Mouse (Mus musculus): ENCODE results near the gene Ttc19.
"Not testable (repeated sequence)": the region's sequence is repeated elsewhere in the genome, so short reads cannot be mapped to it uniquely, and the experiment has no call there.

The Ttc19 gene

DNA sequence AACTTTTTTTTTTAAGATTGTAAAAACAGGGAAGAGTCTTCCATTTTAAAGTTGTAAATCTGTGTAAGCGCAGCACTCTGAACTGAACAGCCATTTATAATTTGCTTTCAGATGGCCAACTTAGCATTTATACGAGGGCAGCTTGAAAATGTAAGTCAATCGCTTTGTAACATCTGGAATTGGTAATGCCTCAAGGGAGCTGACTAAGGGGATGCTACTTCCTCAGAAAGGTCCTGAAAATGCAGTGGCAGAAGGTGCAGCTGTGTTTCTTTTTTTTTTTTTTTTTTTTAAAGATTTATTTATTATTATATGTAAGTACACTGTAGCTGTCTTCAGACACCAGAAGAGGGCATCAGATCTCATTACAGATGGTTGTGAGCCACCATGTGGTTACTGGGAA is 2.7 kb downstream of the Ttc19 start:
- DNase-seq (ENCODE audit: low spot score), result not testable (repeated sequence)

GRCm38 (mm10) chr11:62285020-62285419 is 3.7 kb downstream of the Ttc19 start:
- no peak for DNase-seq (ENCODE audit: low spot score)

GRCm38 (mm10) chr11:62287700-62288099 is 6.4 kb downstream of the Ttc19 start:
- no peak for DNase-seq (ENCODE audit: low spot score)

- no peak for DNase-seq (ENCODE audit: low spot score)
These were observed 12.8 kb downstream of the Ttc19 start for GRCm38 (mm10) chr11:62294121-62294520.

DNA sequence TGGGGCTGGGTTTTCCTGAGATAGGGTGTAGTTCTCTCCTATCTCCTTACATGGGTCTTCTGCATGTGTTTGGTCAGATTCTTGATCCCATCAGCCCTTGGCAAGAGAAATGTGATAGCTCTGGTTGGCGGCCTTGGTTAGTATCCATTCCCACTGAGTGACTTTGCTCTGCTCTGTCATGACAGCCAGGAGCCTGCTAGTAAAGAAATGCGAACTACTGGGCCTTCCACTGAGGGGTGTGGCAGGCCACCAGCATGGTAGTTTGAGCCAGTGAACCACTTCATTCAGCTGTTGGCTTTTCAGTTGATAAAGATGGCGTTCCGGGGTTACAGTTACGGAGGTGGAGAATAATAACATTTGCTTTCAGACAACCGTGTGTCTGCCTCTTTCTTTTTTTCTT is 17.6 kb downstream of the Ttc19 start:
- DNase-seq (ENCODE audit: low spot score), result no peak

DNA sequence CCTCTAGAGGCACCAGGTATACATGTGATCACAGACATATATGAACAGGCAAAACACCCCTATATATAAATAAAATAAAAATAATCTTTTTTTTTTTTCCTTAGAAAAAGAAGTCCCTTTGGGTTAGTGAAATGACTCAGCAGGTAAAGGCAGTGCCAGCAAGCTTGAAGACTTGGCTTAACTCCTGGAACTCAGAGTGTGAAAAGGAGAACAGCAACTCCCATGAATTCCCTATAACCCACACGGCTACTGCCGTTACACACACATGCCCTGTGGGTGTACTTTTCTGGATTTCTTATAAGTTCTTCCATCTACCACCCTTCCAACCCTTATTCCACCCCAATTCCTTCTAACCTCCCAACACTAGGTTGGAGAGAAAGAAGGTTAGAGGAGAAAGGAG is 24.6 kb downstream of the Ttc19 start:
- no peak for DNase-seq (ENCODE audit: low spot score)

- no peak for DNase-seq (ENCODE audit: low spot score)
These were observed 28.0 kb downstream of the Ttc19 start for GRCm38 (mm10) chr11:62309296-62309695.

DNA sequence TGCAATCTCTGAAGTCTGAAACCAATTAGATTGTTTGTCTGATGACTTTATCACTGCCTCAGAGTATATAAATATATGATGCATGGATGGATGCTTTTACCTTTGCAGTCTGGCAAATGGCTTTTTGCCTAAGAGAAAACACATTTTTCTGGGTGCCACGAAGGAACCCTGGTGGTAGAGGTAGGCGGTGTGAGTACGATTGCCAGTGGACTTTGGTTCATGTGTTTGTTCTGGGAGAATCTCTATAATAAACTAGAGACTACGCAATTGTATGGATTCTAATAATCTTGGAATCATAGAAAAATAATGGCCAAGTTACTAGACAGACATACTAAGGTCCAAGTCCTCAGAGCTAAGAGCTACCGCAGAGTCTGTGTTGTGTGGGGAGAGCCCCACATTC is 33.7 kb downstream of the Ttc19 start:
- no peak for DNase-seq (ENCODE audit: low spot score)

- DNase-seq (ENCODE audit: low spot score), result no peak
These were observed 36.5 kb downstream of the Ttc19 start for GRCm38 (mm10) chr11:62317746-62318145.

GRCm38 (mm10) chr11:62320097-62320496 is 38.8 kb downstream of the Ttc19 start:
- DNase-seq (ENCODE audit: low spot score), result no peak

DNA sequence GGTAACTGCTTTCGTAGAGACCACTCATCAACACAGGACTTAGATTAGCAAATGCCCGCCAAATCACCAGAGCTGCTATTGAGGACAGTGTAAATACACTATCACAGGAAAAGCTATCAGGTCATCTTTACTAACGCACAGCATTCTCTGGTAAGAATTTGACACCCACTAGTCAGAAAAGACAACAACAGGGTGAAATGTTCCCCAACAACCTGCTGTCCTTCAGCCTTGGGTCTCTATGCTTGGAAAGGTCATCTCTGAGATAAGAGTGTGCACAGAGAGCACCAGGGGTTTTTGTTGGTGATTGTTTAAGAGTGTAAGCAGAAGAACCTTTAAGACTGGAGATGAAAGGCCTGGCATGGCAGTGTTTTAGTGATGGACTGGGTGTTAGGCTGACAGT is 42.4 kb downstream of the Ttc19 start:
- no peak for DNase-seq (ENCODE audit: low spot score)

GRCm38 (mm10) chr11:62331141-62331540 is 49.9 kb downstream of the Ttc19 start:
- DNase-seq (ENCODE audit: low spot score), result no peak

DNA sequence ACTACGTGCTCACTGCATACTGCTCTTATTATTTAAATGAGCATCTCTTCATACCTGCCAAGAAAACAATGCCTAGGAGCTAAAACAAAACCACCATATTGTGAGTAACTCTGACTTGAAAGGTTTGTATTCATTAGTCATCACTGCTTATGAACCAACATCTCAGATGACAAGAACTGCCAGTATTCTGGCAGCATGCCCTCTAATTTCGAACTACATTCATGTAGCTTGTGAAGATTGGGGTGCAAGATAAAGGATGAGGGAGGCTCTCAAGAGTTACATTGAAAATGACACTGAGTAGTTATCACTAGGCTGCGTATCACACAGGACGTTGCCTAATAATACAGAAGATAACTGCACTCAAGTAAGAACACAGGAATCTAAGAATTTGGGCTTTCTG is 51.0 kb downstream of the Ttc19 start:
- no peak for DNase-seq (ENCODE audit: low spot score)

DNA sequence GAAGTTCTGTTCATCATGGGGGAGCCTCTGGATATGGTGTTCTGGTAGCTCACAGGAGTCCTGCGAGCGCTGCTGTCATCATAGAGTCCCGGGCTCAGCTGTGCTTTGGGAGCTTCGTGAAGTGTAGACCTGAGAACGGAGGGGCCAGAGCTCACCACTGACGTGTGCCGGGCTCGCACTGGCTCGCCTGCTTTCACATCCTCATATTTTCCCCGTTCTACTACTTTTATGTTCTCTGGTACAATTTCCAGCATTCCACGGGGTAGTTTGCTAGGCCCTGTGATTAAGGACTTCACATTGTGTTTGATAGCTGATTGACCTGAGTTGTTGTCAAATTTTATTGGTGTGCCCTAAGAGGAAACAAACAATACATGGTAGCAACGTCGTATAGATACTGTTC is 61.7 kb downstream of the Ttc19 start:
- DNase-seq (ENCODE audit: low spot score), result no peak

- DNase-seq (ENCODE audit: low spot score), result no peak
These were observed 70.7 kb downstream of the Ttc19 start for GRCm38 (mm10) chr11:62351948-62352347.

DNA sequence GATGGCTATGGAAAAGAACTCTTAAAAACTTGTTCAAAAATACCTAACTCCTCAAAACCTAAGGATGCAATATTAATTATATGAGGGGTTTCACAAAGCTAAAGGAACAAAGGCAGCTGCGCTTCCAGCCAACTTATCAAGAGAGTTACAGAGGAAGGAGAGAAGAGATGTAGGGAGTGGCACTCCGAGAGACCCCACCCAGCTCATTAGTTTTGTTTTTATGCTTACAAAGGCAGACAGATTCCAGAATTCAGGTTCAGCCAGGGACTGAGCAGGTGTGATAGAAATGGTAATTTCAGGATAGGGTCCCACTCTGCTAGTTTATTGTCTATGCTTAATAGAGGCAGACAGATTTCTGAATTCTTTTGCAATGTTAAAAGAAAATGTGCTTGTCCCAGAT is 73.9 kb downstream of the Ttc19 start:
- no peak for DNase-seq (ENCODE audit: low spot score)

DNA sequence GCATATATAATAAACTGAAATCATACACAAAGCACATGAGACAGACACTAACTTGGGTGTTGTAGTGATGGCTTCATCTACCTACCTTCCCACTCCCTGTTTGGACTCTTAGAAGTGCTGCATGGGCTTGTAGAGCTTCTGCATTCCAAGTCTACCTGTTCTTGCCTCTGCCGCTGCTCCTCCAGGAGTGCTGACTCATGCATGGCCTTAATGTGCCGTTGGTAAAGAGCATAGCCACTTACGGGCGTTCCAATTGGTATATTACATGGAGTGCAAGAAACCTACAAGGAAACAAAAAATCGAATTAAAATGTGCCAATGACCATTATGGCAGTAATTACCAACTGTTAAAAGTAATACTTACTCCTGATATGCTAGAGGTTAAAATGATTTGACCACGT is 85.6 kb downstream of the Ttc19 start:
- DNase-seq (ENCODE audit: low spot score), result no peak

GRCm38 (mm10) chr11:62369924-62370323 is 88.7 kb downstream of the Ttc19 start:
- DNase-seq (ENCODE audit: low spot score), result no peak

GRCm38 (mm10) chr11:62371776-62372175 is 90.5 kb downstream of the Ttc19 start:
- no peak for DNase-seq (ENCODE audit: low spot score)

GRCm38 (mm10) chr11:62377202-62377851 is 96.1 kb downstream of the Ttc19 start:
- DNase-seq (ENCODE audit: low spot score), result not testable (repeated sequence)
